Mouse (Mus musculus) liver, embryonic 14.5 days (tissue): ENCODE data around the gene Ajm1.

Source experiments
- CTCF ChIP-seq: IDR thresholded peaks from 2 replicates; pipeline ENCODE4 v1.5.1; 2016; ENCODE audit warnings: antibody characterized with exemption, low read depth, control low read depth
- EP300 ChIP-seq: IDR thresholded peaks from 2 replicates; pipeline ENCODE4 v1.6.1; 2016; ENCODE audit warnings: antibody characterized with exemption, low read depth

DNA sequence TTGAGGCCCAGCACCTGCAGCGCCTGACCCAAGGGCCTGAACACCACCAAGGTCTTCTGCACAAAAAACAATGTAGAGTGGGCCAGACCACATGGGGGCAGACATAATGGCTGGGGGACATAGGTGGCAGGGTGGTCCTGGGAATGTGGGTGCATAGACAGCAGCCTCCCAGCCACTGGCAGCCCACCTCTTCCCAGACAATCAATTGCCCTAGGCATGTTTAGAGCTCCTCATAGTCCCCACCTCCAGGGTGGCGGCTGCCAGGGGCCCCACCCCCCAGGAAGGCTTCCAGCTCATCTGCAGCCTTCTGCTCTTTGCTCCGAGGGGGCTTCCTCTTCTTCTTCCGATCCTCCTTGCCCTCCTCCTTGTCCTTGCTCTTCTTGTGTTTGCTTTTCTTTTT is 2.0 kb upstream of the Ajm1 start:
- no peak for TF ChIP-seq EP300
- TF ChIP-seq CTCF, result no peak
